Mouse (Mus musculus) neural tube, embryonic 11.5 days (tissue): Measurements from ENCODE around the gene Pcdh9. TPM values are rescaled to one million over a fixed set of nuclear protein-coding genes. Genes with fewer than 3 reads are reported as not detected.
A peak's percentile ranks its signal among the peaks of the same experiment; 100 is the strongest.

Experiments used
- ATAC-seq: fragments of 200-750 bp; cut with Nextera tagmentation; 2 replicates; pipeline ENCODE4 v1.8.0; 2017; ENCODE audit warnings: moderate number of reproducible peaks, mild to moderate bottlenecking, moderate TSS enrichment, moderate library complexity; ENCODE audit not compliant: insufficient read depth, low FRiP score, low TSS enrichment
- DNase-seq: peaks from one replicate; pipeline ENCODE4 v3.0.0-alpha.2; 2015; ENCODE audit warnings: low spot score
- H3K27ac ChIP-seq: fragments of 300-500 bp; sonication (generic); 2 replicates; pipeline ENCODE4 v1.5.1; 2014; ENCODE audit warnings: low read depth, mild to moderate bottlenecking, low read length
- H3K27me3 ChIP-seq: fragments of 300-500 bp; sonication (generic); 2 replicates; pipeline ENCODE4 v1.6.1; 2014; ENCODE audit warnings: mild to moderate bottlenecking, low read length, mixed read lengths; ENCODE audit not compliant: control insufficient read depth, insufficient read depth
- H3K36me3 ChIP-seq: fragments of 300-500 bp; sonication (generic); 2 replicates; pipeline ENCODE4 v1.6.1; 2014; ENCODE audit warnings: mild to moderate bottlenecking, low read length, moderate library complexity, mixed read lengths; ENCODE audit not compliant: control insufficient read depth, insufficient read depth
- H3K4me1 ChIP-seq: fragments of 300-500 bp; sonication (generic); 2 replicates; pipeline ENCODE4 v1.6.1; 2014; ENCODE audit warnings: low read length, mixed read lengths; ENCODE audit not compliant: control insufficient read depth, insufficient read depth
- H3K4me2 ChIP-seq: fragments of 300-500 bp; sonication (generic); 2 replicates; pipeline ENCODE4 v1.6.1; 2014; ENCODE audit warnings: low read depth, mild to moderate bottlenecking, moderate library complexity
- H3K4me3 ChIP-seq: fragments of 300-500 bp; sonication (generic); 2 replicates; pipeline ENCODE4 v1.5.1; 2014; ENCODE audit warnings: low read depth, low read length
- H3K9ac ChIP-seq: fragments of 300-500 bp; sonication (generic); 2 replicates; pipeline ENCODE4 v1.6.1; 2014; ENCODE audit warnings: mild to moderate bottlenecking, low read length
- H3K9me3 ChIP-seq: fragments of 300-500 bp; sonication (generic); 2 replicates; pipeline ENCODE4 v1.6.1; 2016; ENCODE audit warnings: low read length; ENCODE audit not compliant: control insufficient read depth
- WGBS: fragments of 180-500 bp; shearing (Covaris S2); extraction: QIAGEN DNeasy Blood & Tissue Kit; methylation state at CpG from one replicate; pipeline ENCODE4 v1.1.7; 2014; 5-methylcytosine and 5-hydroxymethylcytosine counted together
- polyA plus RNA-seq: library from polyadenylated mRNA; unstranded; fragments of >200 nt; fragmentation: Nextera tagmentation; extraction: Ambion mirVana; gene quantifications from 2 replicates; pipeline ENCODE4 v1.2.1, GENCODE M21; 2014

Gene Pcdh9
- polyA plus RNA-seq, 1 experiment from 2014 or later: 48.6 TPM

GRCm38 (mm10) chr14:93102755-93103154 lies 787.7 kb downstream of the Pcdh9 start:
- no peak overlapping the region for H3K4me2 ChIP-seq
- no peak overlapping the region for H3K9ac ChIP-seq
- DNase-seq: no peak
- no peak for ATAC-seq
- H3K4me3 ChIP-seq: no peak overlapping the region
- no peaks in the 10 kb centered on the region for H3K36me3 ChIP-seq
- no peak overlapping the region for H3K27ac ChIP-seq
- H3K9me3 ChIP-seq: no peaks in the 10 kb centered on the region
- no peaks in the 10 kb centered on the region for H3K4me1 ChIP-seq
- 75% methylated on average over 2 of the region's 2 CpGs for WGBS
- no peaks in the 10 kb centered on the region for H3K27me3 ChIP-seq

GRCm38 (mm10) chr14:93095081-93095480 lies 795.4 kb downstream of the Pcdh9 start:
- 57% methylated on average over 2 of the region's 2 CpGs for WGBS
- DNase-seq (no peak), ATAC-seq (no peak)
- H3K27ac ChIP-seq: no peak overlapping the region
- no peaks in the 10 kb centered on the region for H3K4me1 ChIP-seq
- no peak overlapping the region for H3K4me2 ChIP-seq
- H3K36me3 ChIP-seq: no peaks in the 10 kb centered on the region
- H3K9ac ChIP-seq: no peak overlapping the region
- H3K27me3 ChIP-seq: no peaks in the 10 kb centered on the region
- no peak overlapping the region for H3K4me3 ChIP-seq
- H3K9me3 ChIP-seq: no peaks in the 10 kb centered on the region

- no peaks in the 10 kb centered on the region for H3K36me3 ChIP-seq
- WGBS: 79% methylated on average over 4 of the region's 4 CpGs
- no peak overlapping the region for H3K4me2 ChIP-seq
- H3K27me3 ChIP-seq: no peaks in the 10 kb centered on the region
- H3K9ac ChIP-seq: no peak overlapping the region
- no peak for ATAC-seq
- no peak for DNase-seq
- H3K9me3 ChIP-seq: no peaks in the 10 kb centered on the region
- H3K4me3 ChIP-seq: no peak overlapping the region
- H3K27ac ChIP-seq: no peak overlapping the region
- no peaks in the 10 kb centered on the region for H3K4me1 ChIP-seq
Measured at GRCm38 (mm10) chr14:93092806-93093205, 797.7 kb downstream of the Pcdh9 start.

- H3K4me1 ChIP-seq: no peaks in the 10 kb centered on the region
- H3K4me3 ChIP-seq: no peak overlapping the region
- no peak overlapping the region for H3K27ac ChIP-seq
- 83% methylated on average over 2 of the region's 2 CpGs for WGBS
- no peak overlapping the region for H3K9ac ChIP-seq
- H3K36me3 ChIP-seq: no peaks in the 10 kb centered on the region
- DNase-seq: no peak
- ATAC-seq: no peak
- H3K9me3 ChIP-seq: no peaks in the 10 kb centered on the region
- no peaks in the 10 kb centered on the region for H3K27me3 ChIP-seq
- no peak overlapping the region for H3K4me2 ChIP-seq
Measured at GRCm38 (mm10) chr14:93085646-93086045, 804.8 kb downstream of the Pcdh9 start.

GRCm38 (mm10) chr14:93083140-93083539 lies 807.3 kb downstream of the Pcdh9 start:
- Histone ChIP-seq H3K4me1 (no peaks in the 10 kb centered on the region), H3K9ac (no peak overlapping the region), H3K4me3 (no peak overlapping the region), H3K9me3 (no peaks in the 10 kb centered on the region), H3K36me3 (no peaks in the 10 kb centered on the region), H3K27ac (no peak overlapping the region), H3K27me3 (no peaks in the 10 kb centered on the region), H3K4me2 (no peak overlapping the region)
- DNase-seq (peak; percentile 14), ATAC-seq (peak; percentile 83; the same call in 1 of the 2 replicates)
- WGBS: 15% methylated on average over 2 of the region's 2 CpGs

GRCm38 (mm10) chr14:93080910-93081309 lies 809.6 kb downstream of the Pcdh9 start:
- Histone ChIP-seq H3K4me2 (no peak overlapping the region), H3K27me3 (no peaks in the 10 kb centered on the region), H3K36me3 (no peaks in the 10 kb centered on the region), H3K4me3 (no peak overlapping the region), H3K9me3 (no peaks in the 10 kb centered on the region), H3K9ac (no peak overlapping the region), H3K4me1 (no peaks in the 10 kb centered on the region), H3K27ac (no peak overlapping the region)
- DNase-seq: no peak
- ATAC-seq: no peak
- WGBS: 6% methylated on average over 2 of the region's 2 CpGs

- Histone ChIP-seq H3K36me3 (no peaks in the 10 kb centered on the region), H3K27ac (no peak overlapping the region), H3K27me3 (no peaks in the 10 kb centered on the region), H3K4me1 (no peaks in the 10 kb centered on the region; the same call in 1 of the 2 replicates), H3K9me3 (no peaks in the 10 kb centered on the region), H3K4me2 (no peak overlapping the region), H3K4me3 (no peak overlapping the region), H3K9ac (no peak overlapping the region)
- no peak for ATAC-seq
- 76% methylated on average over 2 of the region's 2 CpGs for WGBS
- no peak for DNase-seq
Measured at GRCm38 (mm10) chr14:93075761-93076160, 814.7 kb downstream of the Pcdh9 start.

- H3K27me3 ChIP-seq: no peaks in the 10 kb centered on the region
- no peak overlapping the region for H3K4me2 ChIP-seq
- ATAC-seq: no peak
- no peak for DNase-seq
- no peak overlapping the region for H3K27ac ChIP-seq
- no peaks in the 10 kb centered on the region for H3K9me3 ChIP-seq
- 75% methylated on average over 5 of the region's 5 CpGs for WGBS
- no peaks in the 10 kb centered on the region for H3K36me3 ChIP-seq
- H3K4me3 ChIP-seq: no peak overlapping the region
- H3K4me1 ChIP-seq: peaks cover 4% of the 10 kb centered on the region
- no peak overlapping the region for H3K9ac ChIP-seq
Measured at GRCm38 (mm10) chr14:93072346-93072745, 818.1 kb downstream of the Pcdh9 start.

GRCm38 (mm10) chr14:93070140-93070539 lies 820.3 kb downstream of the Pcdh9 start:
- Histone ChIP-seq H3K27me3 (no peaks in the 10 kb centered on the region), H3K36me3 (no peaks in the 10 kb centered on the region), H3K4me2 (no peak overlapping the region), H3K4me3 (no peak overlapping the region), H3K9me3 (no peaks in the 10 kb centered on the region), H3K9ac (no peak overlapping the region), H3K4me1 (peaks cover 11% of the 10 kb centered on the region), H3K27ac (no peak overlapping the region)
- ATAC-seq (no peak), DNase-seq (no peak)
- WGBS: 41% methylated on average over 4 of the region's 4 CpGs
